Mouse (Mus musculus) heart, adult 11 months (tissue): ENCODE data around the gene Pdzd7.
A peak's percentile ranks its signal among the peaks of the same experiment; 100 is the strongest.

Experiments
- DNase-seq: peaks from one replicate; pipeline ENCODE4 v3.0.0; 2022

Pdzd7 gene

DNA sequence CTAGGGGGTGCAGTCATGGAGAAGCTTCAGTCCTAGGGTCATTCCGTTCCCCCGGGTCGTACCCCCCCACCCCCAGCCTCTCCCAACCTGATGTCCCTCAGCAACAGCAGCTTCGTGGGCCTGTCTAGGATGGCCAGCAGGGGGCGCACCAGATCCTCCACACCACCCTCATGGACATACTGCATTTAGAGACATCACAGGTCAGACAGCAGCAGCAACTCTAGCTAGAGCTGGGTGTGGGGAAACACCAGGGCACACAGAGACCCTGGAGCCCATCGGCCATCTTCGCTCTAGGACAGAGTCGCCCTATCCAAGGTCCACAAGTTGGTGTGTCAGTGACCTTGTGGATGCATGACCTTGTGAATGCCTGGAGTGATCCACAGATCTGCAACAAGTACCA lies 15.4 kb downstream of the Pdzd7 start:
- DNase-seq = peak; percentile 97

DNA sequence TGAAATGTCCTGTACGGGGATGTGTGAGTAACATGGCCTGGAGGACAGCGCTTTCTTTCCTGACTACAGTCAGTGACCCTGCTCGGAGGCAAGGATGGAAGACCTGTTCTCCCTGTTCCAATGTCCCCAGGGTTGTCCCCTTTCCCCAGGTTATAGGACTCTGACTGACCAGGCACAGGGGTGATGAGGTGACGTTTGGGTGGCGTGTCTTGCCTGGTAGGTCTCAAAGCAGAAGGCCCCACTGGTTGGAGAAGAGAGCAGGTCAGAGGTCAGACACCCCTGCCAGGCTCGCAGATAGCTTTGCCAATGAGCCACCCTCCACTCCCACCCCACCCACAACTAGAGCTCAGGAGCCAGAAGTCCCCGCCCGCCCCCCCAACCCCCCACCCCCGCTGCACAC lies 15.9 kb downstream of the Pdzd7 start:
- peak; percentile 92 for DNase-seq

DNA sequence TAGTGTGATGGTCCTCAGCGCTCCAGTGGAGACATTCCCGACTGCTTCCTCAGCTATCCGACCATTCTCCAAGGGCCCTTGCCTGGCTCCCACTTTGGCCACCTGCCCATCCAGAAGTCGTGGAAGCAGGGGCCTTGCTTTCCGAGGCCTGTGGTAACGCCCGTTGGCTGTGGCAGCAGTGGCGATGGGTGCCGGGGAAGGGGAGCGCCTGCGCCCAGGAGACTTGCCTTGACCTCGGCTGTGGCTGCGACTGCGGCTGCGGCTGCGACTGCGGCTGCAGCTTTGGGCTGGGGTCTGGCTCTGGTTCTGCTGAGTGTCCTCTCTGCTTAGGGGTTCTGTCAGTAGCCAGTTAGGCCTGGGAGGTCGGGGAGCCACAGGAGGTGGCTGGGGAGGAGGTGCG lies 16.8 kb downstream of the Pdzd7 start:
- no peak for DNase-seq

DNA sequence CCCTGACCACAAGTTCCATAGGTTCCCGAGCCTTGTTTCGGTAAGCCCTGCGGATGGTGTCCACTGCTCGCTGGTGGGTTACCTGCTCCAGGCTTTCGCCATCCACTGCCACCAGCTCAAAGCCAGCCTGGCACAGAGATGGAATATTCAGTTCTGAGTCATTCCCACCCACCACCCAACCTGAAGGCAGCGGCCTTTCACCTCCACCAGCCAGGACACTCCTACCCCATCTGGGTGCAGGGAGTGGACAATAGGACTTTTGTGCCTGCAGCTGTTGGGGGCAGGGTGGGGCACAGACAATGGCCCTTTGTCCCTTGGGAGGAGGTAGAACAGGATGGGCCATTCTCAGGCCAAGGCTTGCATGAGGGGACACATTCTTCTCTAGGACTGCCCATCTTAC lies 17.7 kb downstream of the Pdzd7 start:
- DNase-seq = peak; percentile 97

DNA sequence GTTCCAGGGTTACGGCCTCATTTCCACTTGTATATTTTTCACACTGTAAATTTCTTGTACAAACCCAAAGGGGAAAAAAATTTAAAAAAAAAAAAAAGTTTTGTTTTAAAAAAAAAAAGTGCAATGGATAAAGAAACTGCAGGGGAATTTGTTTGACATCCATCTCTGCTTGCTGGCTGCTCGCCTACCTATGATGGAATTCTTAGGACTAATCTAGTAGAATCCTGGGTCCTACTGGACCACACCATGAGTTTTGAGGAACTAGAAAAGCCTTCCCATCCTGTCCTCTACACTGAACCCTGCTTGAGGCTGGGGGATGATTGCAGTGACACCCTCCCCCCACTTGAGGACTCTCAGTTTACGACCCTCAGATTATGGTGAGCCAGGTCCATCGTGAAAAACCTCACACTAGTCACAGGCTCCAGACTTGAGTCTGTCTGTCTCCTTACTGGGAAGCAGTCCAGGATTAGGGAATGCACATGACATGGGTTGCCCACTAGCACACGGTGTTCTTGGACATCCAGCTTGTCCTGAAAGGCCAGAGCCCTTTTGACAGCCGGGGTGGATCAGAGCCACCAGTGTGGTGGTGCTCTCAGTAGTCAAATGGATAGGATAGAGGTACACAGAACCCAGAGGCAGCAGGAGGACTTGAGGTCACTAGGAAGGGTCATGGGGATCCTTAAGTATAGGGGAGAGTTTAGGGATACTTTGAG lies 18.4 kb downstream of the Pdzd7 start:
- DNase-seq = peak; percentile 96

DNA sequence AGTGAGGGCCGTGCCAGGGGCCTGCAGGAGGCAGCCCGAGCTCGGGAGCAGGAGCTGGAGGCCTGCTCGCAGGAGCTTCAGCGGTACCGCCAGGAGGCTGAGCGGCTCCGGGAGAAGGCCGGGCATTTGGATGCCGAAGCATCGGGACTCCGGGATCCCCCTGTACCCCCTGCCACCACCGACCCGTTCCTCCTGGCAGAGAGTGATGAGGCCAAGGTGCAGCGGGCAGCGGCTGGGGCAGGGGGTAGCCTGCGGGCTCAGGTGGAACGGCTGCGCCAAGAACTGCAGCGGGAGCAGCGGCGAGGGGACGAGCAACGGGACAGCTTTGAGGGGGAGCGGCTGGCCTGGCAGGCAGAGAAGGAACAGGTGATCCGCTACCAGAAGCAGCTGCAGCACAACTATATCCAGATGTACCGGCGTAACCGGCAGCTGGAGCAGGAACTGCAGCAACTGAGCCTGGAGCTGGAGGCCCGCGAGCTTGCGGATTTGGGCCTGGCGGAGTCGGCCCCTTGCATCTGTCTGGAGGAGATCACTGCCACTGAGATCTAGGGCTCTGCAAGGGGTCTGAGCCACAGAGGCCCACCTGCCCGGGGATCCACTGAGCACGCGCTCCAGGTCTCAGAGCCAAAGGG lies 19.5 kb downstream of the Pdzd7 start:
- DNase-seq = peak; percentile 93

DNA sequence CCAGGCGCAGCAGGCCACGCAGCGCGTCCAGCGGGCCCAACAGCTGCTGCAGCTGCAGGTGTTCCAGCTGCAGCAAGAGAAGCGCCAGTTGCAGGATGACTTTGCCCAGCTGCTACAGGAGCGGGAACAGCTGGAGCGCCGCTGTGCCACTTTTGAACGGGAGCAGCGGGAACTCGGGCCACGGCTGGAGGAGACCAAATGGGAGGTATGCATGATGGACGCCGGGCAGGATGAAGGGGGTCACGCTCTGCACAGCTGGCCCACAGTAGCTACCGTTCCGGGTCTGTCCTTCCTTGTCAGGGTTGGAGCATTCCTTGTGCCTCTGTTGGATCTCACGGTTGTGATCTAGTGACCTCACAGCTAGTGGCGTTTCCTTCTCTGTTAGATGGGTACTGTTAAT lies 20.7 kb downstream of the Pdzd7 start:
- no peak for DNase-seq

DNA sequence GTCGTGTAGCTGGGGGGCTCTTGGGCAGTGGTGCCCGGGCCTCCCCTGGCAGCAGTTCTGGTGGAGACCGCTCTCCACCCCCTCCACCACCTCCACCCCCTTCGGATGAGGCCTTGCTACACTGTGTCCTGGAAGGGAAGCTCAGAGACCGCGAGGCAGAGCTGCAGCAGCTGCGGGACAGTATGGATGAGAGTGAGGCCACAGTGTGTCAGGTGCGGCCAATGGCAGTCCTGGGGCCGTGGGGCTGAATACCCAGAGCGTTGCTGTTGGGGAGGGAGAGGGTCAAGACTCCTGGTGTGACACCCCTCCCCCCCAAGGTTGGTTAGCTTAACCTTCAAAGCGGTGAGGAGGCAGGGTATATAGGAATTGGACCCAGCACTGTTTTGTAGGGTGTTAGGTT lies 21.5 kb downstream of the Pdzd7 start:
- DNase-seq = no peak

DNA sequence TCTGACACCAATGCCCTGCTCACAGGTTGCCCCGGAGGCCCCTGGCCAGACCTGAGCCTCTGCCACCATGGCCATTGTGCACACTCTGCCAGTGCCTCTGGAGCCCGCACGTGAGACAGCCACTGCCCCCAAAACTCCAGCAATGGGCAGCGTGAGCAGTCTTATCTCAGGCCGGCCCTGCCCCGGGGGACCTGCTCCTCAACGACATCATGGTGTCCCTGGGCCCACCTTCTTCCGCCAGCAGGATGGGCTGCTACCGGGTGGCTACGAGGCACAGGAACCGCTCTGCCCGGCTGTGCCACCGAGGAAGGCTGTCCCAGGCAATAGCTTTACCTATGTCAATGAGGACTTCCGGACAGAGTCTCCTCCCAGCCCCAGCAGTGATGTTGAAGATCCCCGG lies 24.2 kb downstream of the Pdzd7 start:
- DNase-seq = no peak

DNA sequence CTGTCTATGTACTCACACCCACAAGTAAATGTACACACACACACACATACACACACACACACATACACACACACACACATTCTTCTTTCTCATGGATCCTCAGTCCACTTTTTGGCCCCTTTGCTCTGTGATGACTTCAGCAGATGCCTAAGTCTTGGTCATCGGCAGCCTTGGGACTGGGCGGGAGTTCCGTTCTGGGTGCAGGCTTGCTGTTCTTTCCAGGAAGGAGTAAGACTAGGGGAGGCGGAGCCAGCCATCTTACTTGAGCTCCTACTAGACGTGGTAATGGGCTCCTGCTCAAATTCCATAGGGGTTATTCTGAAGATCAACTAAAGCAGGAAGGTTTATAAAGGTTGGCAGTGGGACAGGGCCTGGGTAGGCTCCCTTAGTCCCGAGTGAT lies 25.2 kb downstream of the Pdzd7 start:
- peak; percentile 99 for DNase-seq

DNA sequence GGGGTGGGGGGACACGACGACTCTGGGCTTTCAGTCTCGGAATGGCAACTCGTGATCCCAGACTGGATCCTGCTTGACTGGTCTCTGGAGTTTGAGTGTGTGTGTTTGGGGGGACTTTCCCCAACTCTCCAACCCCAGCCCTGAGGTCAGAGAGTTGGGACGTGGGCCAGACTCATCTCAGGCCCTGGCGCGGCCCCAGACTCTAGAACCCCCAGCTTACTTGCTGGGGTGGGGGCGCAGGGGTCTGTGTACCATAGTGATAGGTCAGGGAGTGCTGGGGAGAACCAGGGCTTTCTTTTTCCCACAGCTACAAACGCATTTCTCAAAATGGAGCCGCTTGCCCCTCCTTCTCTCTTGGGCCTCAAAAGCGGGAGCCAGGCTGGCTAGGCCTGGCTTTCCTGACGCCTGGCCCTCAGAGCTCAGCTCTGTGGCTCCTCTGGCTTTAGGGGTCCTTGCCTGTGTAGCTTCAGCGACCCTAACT lies 27.1 kb downstream of the Pdzd7 start:
- DNase-seq = peak; percentile 97

DNA sequence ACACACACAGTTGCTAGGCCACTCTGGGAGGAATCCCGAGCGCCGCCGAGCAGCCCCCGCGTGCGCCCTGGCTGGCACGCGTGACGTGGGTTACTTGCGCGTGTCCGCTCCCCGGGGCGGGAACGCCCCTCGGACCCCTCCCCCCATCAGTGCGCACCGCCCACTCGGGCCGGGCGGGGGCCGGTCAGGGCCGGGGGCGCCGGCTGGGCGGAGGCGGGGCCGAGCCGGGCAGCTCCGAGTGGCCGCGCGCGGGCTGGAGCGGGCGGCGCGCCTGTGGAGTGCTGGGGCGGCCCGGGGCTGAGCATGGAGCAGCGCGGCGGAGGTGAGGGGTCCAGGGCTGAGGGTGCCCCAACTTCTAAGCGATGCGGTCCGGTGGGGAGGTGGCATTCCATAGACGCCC lies 27.6 kb downstream of the Pdzd7 start:
- DNase-seq = peak; percentile 99

DNA sequence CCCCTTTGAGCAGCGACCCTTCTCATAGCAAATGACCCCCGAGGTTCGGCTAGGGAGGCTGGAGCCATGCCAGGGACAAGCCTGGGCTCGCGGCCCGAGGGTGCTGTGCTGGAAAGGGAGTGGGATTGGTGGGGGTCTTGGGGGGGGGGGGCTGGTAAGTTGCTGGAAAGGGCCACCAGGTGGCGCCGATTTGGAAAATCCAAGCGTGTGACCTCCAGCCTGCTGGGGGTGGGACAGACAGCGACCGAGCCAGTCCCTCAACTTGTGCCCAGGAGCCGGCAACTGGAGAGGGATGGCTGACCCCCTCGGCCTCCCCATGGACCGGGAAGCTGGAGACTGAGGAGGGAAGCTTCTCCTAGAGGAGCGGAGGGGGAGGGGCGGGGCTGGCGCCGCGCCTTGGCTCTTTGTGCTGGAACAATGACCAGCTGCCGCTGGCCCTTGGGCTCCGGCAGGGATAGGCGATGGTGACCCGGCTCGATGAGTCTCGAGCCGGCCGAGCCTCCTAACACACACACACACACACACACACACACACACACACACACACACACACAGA lies 28.2 kb downstream of the Pdzd7 start:
- DNase-seq = peak; percentile 99

DNA sequence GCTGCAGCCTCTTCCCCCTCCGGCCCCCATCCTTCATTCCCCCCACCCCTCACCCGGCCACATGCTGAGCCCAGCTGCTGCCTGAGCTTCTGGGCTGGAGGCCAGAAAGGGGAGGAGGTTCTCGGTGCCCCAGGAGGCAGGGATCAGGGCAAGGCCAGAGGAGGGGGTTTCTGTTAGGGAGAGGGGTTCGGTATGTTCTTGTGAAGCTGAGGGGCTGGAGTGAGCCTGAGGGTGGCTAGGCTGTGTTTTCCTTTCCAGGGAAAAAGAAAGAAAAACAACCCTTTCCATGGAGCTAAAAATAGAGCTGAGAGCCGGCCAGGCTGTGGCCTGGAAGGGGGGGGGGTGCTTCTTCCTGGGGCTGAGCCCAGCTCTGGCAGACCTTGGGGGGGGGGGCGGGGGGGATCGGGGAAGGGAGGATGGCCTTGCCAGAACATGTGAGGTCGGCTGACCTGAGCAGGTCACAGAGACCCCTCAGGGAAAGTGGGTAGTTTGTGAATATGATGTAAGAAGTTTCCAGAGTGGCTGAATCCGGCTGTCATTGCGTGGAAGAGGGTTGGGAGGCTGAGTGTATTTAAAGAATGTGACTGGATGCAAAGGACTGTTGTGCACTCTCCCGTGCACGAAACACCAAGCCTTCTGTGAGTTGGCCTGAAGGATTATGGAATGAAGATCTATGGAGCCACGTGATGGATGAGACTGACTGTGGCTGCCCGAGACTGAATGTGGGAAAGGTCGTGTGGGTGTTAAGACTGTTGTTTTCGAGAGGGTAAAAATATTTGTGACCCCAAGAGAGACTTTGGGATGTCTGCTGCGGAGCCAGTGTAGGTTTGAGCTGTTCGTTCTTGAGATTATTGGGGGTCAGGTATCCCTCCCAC lies 28.9 kb downstream of the Pdzd7 start:
- DNase-seq = peak; percentile 99

DNA sequence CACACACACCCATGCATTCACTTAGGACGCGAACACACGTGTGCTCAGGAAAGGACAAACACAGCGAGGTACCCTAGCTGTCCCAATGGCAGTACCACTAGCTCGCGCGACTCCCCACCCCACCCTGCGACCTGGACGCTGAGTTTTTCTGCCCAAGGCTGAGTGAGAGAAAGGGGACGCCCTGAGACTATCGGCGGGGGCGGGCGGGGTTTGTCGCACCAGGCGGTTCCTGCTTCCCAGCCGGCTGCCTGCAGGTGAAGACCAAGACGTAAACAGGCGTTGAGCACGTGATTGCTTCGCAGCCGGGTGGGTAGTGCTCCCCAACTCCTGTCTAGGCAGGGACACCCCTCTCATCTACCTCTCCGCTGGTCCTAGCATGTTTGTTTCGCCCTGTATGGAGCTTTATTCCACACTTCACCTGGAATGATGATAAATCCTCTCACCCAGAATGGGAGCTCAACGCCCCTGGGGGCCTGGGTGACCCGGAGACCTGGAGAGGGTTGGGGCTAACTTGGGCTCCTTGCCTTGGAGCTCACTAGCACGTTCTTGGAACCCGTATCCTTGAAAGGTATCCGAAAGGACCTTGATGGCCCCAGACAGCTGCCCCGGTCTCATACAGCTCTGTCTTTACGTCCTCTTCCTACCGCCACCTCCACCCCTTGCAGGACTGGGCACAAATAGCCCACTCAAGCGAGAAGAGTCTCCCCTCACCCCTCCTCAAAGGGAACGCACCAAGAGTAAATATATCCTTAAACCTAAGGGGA lies 29.8 kb downstream of the Pdzd7 start:
- peak; percentile 97 for DNase-seq

DNA sequence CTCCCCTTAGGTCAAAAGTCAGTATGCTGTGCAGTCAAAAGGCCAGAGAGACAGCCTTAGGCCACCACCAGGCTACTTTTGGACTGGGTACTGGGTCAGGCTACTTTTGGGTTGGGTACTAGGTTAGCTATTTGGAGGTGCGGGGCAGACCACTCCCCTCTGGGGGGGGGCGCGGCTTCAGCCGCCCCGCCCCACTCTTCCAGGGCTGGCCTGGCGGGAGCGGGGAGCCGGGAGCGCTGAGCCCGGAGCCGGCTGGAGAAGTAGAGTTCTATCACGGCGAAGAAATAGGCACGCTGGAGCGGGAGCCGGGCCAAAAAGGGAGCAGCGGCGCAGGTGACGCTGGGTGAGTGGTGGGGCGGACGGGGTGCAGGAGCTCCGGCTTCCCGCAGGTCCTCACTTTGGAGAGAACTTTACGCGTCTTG lies 30.5 kb downstream of the Pdzd7 start:
- peak; percentile 98 for DNase-seq

DNA sequence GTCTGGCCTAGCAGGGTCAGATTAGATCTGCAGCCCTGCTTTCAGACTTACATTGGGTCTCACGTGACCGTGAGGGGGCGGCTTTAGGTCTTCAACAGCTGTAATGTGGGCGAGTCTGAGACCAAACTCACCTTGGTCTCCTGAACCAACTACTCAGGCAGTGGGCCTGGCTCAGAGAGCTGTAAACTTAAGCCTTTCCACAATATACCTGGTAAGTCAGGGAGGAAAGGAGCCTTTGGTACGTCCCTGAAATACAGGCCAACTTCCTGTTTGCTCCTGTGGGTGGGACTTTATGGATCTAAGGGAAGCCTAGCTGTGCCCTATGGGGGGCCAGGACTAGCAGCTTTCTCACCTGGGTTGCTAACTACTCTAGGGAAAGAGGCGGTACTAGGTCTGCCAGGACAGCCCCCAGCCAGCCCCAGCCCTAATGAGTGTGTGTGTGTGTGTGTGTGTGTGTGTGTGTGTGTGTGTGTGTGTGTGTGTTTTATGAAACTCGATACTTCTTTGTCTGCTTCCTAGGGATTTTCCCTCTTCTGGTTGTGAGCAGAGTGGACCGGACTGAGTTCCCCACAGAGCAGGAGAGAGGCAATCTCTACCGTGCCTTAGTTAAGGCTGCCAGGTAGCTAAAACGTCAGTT lies 31.1 kb downstream of the Pdzd7 start, which contains the start of gene Lzts2:
Gene Lzts2, plus strand, starts transcription at position 80 of the 637 bp plus-strand sequence.
- DNase-seq = no peak

DNA sequence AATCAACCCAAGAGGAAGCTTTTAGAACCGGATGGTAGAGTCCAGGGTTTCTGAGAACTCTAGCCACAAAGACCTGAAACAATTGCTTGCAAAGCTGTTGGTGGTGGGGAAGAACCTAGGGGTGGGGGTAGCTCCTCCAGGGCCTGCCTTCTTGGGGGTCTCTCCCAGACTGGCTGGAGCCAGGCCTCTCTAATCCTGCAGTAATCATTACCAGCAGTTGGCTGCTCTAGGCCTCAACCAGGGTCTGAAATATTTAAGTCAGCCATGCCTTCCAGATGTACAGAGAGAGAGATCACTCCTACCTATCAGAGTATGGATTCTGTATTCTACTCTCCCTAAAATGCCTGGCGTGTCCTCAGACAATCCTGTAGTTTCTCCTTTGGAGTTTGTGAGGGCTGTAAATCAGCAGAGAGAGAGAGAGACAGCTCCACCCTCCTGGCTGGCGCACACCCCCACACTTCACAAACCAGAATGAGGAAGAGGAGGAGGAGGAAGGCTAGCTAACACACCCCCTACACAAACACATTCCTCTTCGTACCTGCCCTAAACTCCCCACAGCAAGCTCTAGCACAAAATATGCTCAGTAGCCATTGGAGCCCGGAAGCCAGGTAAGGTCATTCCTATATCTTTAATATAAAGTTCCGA lies 31.8 kb downstream of the Pdzd7 start:
- no peak for DNase-seq

DNA sequence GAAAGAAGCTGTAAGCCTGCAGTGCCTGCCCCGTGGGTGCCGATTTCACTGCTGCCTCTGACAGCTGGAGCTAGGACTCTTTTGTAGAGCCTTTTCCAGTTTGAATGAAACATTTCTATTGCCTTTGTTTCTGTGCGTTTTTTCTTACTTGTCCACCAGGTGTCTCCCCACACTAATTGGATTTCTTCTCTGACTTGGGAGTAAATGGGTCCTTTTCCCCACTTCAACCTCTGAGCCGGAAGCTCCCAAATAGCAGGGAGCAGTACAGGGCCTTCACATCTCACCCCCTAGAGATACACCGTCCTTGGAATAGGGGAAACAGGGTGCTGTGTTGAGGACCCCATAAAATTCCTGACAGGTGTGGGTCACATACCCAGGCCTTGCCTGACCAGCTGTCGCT lies 32.9 kb downstream of the Pdzd7 start:
- DNase-seq = peak; percentile 89

DNA sequence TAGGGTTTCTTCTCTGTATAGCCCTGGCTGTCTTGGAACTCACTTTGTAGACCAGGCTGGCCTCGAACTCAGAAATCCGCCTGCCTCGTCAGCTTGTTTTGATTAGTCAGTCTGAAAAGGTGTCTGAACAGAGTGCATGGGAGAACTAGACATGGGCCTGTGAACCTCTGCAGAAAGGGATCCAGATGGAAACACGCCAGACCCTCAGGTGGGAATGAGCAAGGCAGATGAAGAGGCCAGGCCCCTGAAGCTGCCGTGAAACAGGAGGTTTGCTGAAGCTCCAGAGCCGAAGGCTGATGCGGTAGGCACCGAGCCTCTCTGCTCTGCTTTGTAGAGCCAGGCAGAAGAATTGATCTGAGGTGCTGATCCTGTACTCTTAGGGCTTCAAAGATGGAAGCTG lies 33.3 kb downstream of the Pdzd7 start:
- no peak for DNase-seq

DNA sequence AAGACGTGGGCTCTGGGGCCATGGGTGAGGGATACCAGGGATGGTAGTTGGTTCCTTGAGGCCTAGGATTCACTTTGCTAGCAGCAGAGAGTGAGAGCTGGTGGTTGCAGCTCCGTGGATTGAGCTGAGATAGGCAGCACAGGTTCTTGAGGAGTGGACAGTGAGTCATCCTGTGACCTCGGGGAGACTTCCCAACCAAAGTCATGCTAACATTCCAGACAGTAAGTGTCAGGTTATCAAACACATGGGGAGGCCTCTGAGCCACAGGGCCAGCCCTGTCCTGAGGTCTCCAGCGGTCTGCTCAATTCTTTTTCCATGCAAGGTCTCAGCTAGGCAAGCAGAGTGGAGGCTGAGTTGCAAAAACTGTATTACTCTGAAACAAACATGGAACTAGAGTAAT lies 34.9 kb downstream of the Pdzd7 start:
- no peak for DNase-seq
